Mouse (Mus musculus) midbrain, embryonic 15.5 days (tissue): ENCODE data around the gene Zfp36l1. TPM values are rescaled to one million over a fixed set of nuclear protein-coding genes. Genes with fewer than 3 reads are reported as not detected.
A peak's percentile ranks its signal among the peaks of the same experiment; 100 is the strongest.

Experiments used
- ATAC-seq: fragments of 200-750 bp; cut with Nextera tagmentation; replicated peaks from 2 replicates; pipeline ENCODE4 v1.8.0; 2017; ENCODE audit warnings: moderate TSS enrichment
- H3K27ac ChIP-seq: fragments of 300-500 bp; sonication (generic); 2 replicates; pipeline ENCODE4 v1.5.1; 2015; ENCODE audit warnings: mild to moderate bottlenecking, inconsistent platforms
- H3K27me3 ChIP-seq: fragments of 300-500 bp; sonication (generic); replicated peaks from 2 replicates; pipeline ENCODE4 v1.6.1; 2015; ENCODE audit warnings: inconsistent platforms
- H3K36me3 ChIP-seq: fragments of 300-500 bp; sonication (generic); replicated peaks from 2 replicates; pipeline ENCODE4 v1.6.1; 2015; ENCODE audit warnings: inconsistent platforms
- H3K4me1 ChIP-seq: fragments of 300-500 bp; sonication (generic); 2 replicates; pipeline ENCODE4 v1.6.1; 2015; ENCODE audit warnings: inconsistent platforms
- H3K4me2 ChIP-seq: fragments of 300-500 bp; sonication (generic); 2 replicates; pipeline ENCODE4 v1.6.1; 2015; ENCODE audit warnings: inconsistent platforms, mild to moderate bottlenecking, moderate library complexity
- H3K4me3 ChIP-seq: fragments of 300-500 bp; sonication (generic); 2 replicates; pipeline ENCODE4 v1.5.1; 2015; ENCODE audit warnings: mild to moderate bottlenecking, inconsistent platforms
- H3K9ac ChIP-seq: fragments of 300-500 bp; sonication (generic); 2 replicates; pipeline ENCODE4 v1.6.1; 2015; ENCODE audit warnings: mild to moderate bottlenecking, inconsistent platforms
- H3K9me3 ChIP-seq: fragments of 300-500 bp; sonication (generic); 2 replicates; pipeline ENCODE4 v1.6.1; 2016; ENCODE audit warnings: inconsistent platforms
- WGBS: fragments of 180-500 bp; shearing (Covaris S2); methylation state at CpG from one replicate; pipeline ENCODE4 v1.1.7; 2015; ENCODE audit warnings: mixed read lengths; 5-methylcytosine and 5-hydroxymethylcytosine counted together
- polyA plus RNA-seq: library from polyadenylated mRNA; unstranded; fragments of >200 nt; fragmentation: Nextera tagmentation; extraction: Ambion mirVana; gene quantifications from 2 replicates; pipeline ENCODE4 v1.2.1, GENCODE M21; 2015

Zfp36l1 gene
- polyA plus RNA-seq, 1 experiment from 2014 or later, result 37.1 TPM

DNA sequence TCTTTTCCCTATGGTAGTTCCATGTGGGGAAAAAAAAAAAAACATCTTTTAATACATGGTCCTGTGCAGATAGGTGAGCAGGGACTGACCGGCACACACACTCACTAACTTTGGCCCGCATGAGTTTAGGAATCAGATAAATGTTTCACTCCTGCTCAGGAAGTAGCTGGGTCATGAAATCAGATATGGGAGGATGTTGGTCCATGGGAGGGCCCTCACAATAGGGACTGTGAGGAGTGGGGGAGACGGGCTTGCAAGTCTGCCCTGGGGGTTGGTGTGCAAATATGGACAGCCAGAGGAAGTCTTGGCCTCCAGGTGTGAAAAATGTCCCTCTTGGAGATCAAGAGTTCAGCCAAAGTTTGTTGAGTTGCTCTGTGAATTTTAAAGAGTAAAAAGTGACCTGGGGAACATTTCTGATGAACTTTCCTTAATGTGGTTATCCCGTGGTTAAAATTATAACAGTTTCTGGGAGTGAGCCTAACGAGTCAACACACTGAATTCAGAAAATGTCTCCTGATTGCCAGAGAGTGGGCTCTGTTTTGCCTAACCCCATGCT, 53.0 kb downstream of the Zfp36l1 start:
- peaks cover 36% of the 10 kb centered on the region for H3K4me1 ChIP-seq
- H3K9ac ChIP-seq, result no peak overlapping the region
- 0 out of 2 replicates have a peak overlapping the region, but pooled peaks have one; percentile 6 for H3K27ac ChIP-seq
- H3K4me2 ChIP-seq, result no peak overlapping the region
- no peak for ATAC-seq
- H3K4me3 ChIP-seq, result no peak overlapping the region
- no peaks in the 10 kb centered on the region for H3K9me3 ChIP-seq
- H3K36me3 ChIP-seq, result no peaks in the 10 kb centered on the region
- WGBS, result 74% methylated on average over 5 of the region's 5 CpGs
- no peaks in the 10 kb centered on the region for H3K27me3 ChIP-seq

Other genes with a start within 250 kb of the Zfp36l1 start
- 6.9 and 7.7 TPM in 2 replicates for gene Actn1, start 147.4 kb upstream of the Zfp36l1 start, polyA plus RNA-seq